Mouse (Mus musculus): ENCODE measurements around the gene Slc16a12.

DNA sequence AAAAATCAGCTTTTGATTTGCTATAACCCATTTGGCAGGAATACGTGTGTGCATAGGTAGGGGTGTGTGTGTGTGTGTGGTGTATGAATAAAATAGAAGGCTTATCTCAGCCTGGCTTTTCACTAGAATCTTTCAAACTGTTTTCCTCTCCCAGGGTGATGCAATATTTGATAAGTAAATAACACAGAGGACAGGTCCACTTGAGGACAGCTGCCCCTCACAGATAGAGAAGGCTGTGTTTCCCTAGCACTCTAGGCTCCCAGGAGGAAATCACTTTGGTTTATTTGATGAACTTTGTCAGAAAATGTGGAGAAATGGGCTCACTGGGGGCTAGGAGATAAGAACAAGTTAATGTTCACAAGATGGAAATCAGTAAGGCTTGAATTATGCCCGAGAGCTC is 35.0 kb downstream of the Slc16a12 start:
- TF ChIP-seq CTCF (IDR thresholded peaks at IDR 0.05; ENCODE audit: extremely low read depth, insufficient read depth, low read length) (no peak), POLR2A (IDR thresholded peaks at IDR 0.05; ENCODE audit: extremely low read depth, insufficient read depth, low read length) (no peak)

Data from cortical plate, adult 2 months (tissue).